27 mouse cellular contexts compared by ENCODE assay signal in genomic region chr17:9888494-9888893, GRCm38 (mm10).
DNase-seq lines count a peak whose midpoint lies in the region; ATAC-seq lines count a peak whose summit lies in the region.
"Had no signal": no experiment of that assay in that cellular context is flagged by ENCODE, and none has a peak within 500 bp of the region (broad histone marks: within the 10 kb centered on the region; RNA-seq: fewer than 3 reads in every experiment).

No protein-coding gene starts in this region.

- H3K36me3 ChIP-seq in embryonic facial prominence, embryonic 11.5 days (replicated peaks; ENCODE audit: control insufficient read depth, insufficient read depth, low read depth, low read length): no peaks in the 10 kb centered on the region
- H3K36me3 ChIP-seq in embryonic facial prominence, embryonic 10.5 days (replicated peaks): no peaks in the 10 kb centered on the region
- H3K36me3 ChIP-seq in hindbrain, embryonic 11.5 days (ENCODE audit: control insufficient read depth, insufficient read depth, low read length): no peaks in the 10 kb centered on the region
- H3K36me3 ChIP-seq in hindbrain, embryonic 14.5 days (replicated peaks; ENCODE audit: control insufficient read depth, insufficient read depth): no peaks in the 10 kb centered on the region
- no peaks in the 10 kb centered on the region for H3K36me3 ChIP-seq in hindbrain, embryonic 16.5 days (ENCODE audit: control insufficient read depth, insufficient read depth, low read length)
- no peaks in the 10 kb centered on the region for H3K36me3 ChIP-seq in neural tube, embryonic 14.5 days (ENCODE audit: control insufficient read depth, insufficient read depth, low read length)
- H3K36me3 ChIP-seq: forebrain, embryonic 15.5 days; heart, embryonic 13.5 days; hindbrain, embryonic 15.5 days; intestine, embryonic 15.5 days; limb, embryonic 12.5 days; liver, embryonic 15.5 days; stomach, embryonic 15.5 days had no signal

- H3K9me3 ChIP-seq in embryonic facial prominence, embryonic 11.5 days (replicated peaks; ENCODE audit: control insufficient read depth, low read length): no peaks in the 10 kb centered on the region
- no peaks in the 10 kb centered on the region for H3K9me3 ChIP-seq in embryonic facial prominence, embryonic 10.5 days
- no peaks in the 10 kb centered on the region for H3K9me3 ChIP-seq in hindbrain, embryonic 11.5 days (ENCODE audit: control insufficient read depth, low read length)
- H3K9me3 ChIP-seq in hindbrain, embryonic 14.5 days (ENCODE audit: control insufficient read depth, low read length): no peaks in the 10 kb centered on the region
- no peaks in the 10 kb centered on the region for H3K9me3 ChIP-seq in hindbrain, embryonic 16.5 days (ENCODE audit: control insufficient read depth, low read length)
- no peaks in the 10 kb centered on the region for H3K9me3 ChIP-seq in neural tube, embryonic 14.5 days (ENCODE audit: control insufficient read depth, low read length)
- H3K9me3 ChIP-seq: forebrain, embryonic 15.5 days; heart, embryonic 13.5 days; hindbrain, embryonic 15.5 days; intestine, embryonic 15.5 days; limb, embryonic 12.5 days; liver, embryonic 15.5 days; stomach, embryonic 15.5 days had no signal

- H3K4me1 ChIP-seq in embryonic facial prominence, embryonic 11.5 days (ENCODE audit: control insufficient read depth, insufficient read depth, low read length): no peaks in the 10 kb centered on the region
- peaks cover 25% of the 10 kb centered on the region for H3K4me1 ChIP-seq in embryonic facial prominence, embryonic 10.5 days
- no peaks in the 10 kb centered on the region; the same call in 1 of the 2 replicates for H3K4me1 ChIP-seq in hindbrain, embryonic 11.5 days (replicated peaks; ENCODE audit: control insufficient read depth, insufficient read depth, low read length)
- H3K4me1 ChIP-seq in hindbrain, embryonic 14.5 days (replicated peaks; ENCODE audit: control insufficient read depth, insufficient read depth, low read length): peaks cover 32% of the 10 kb centered on the region
- H3K4me1 ChIP-seq in hindbrain, embryonic 16.5 days (ENCODE audit: control insufficient read depth, insufficient read depth, low read depth, low read length): peaks cover 13% of the 10 kb centered on the region
- H3K4me1 ChIP-seq in neural tube, embryonic 14.5 days (ENCODE audit: control insufficient read depth, insufficient read depth, low read length): peaks cover 16% of the 10 kb centered on the region; the same call in 1 of the 2 replicates
- H3K4me1 ChIP-seq: intestine, embryonic 15.5 days; liver, embryonic 15.5 days had no signal

- H3K9ac ChIP-seq in embryonic facial prominence, embryonic 11.5 days (replicated peaks; ENCODE audit: low read length): no peak overlapping the region
- no peak overlapping the region for H3K9ac ChIP-seq in hindbrain, embryonic 11.5 days (ENCODE audit: low read depth, low read length)
- H3K9ac ChIP-seq in hindbrain, embryonic 14.5 days: no peak overlapping the region
- H3K9ac ChIP-seq in hindbrain, embryonic 16.5 days (ENCODE audit: low read depth, low read length): 0 out of 2 replicates have a peak overlapping the region, but pooled peaks have one; percentile 14
- no peak overlapping the region for H3K9ac ChIP-seq in neural tube, embryonic 14.5 days (replicated peaks; ENCODE audit: low read depth, low read length)
- H3K9ac ChIP-seq: forebrain, embryonic 15.5 days; heart, embryonic 13.5 days; hindbrain, embryonic 15.5 days; intestine, embryonic 15.5 days; limb, embryonic 12.5 days; liver, embryonic 15.5 days; lung, embryonic 14.5 days; stomach, embryonic 15.5 days had no signal

- no peaks in the 10 kb centered on the region for H3K27me3 ChIP-seq in embryonic facial prominence, embryonic 11.5 days (ENCODE audit: control insufficient read depth, insufficient read depth, low read length)
- H3K27me3 ChIP-seq in embryonic facial prominence, embryonic 10.5 days (replicated peaks; ENCODE audit: low read depth, poor library complexity, severe bottlenecking): peaks cover 4% of the 10 kb centered on the region; the same call in 1 of the 2 replicates
- H3K27me3 ChIP-seq in hindbrain, embryonic 11.5 days (ENCODE audit: control insufficient read depth, insufficient read depth, low read length): no peaks in the 10 kb centered on the region
- no peaks in the 10 kb centered on the region for H3K27me3 ChIP-seq in hindbrain, embryonic 14.5 days (ENCODE audit: control insufficient read depth, insufficient read depth, low read length)
- H3K27me3 ChIP-seq in hindbrain, embryonic 16.5 days (replicated peaks; ENCODE audit: control insufficient read depth, insufficient read depth, low read length): no peaks in the 10 kb centered on the region
- no peaks in the 10 kb centered on the region for H3K27me3 ChIP-seq in neural tube, embryonic 14.5 days (ENCODE audit: control insufficient read depth, insufficient read depth, low read length)
- H3K27me3 ChIP-seq: CH12.LX; forebrain, embryonic 15.5 days; heart, embryonic 13.5 days; hindbrain, embryonic 15.5 days; intestine, embryonic 15.5 days; limb, embryonic 12.5 days; liver, embryonic 15.5 days; stomach, embryonic 15.5 days had no signal

- no peak overlapping the region for H3K4me2 ChIP-seq in embryonic facial prominence, embryonic 11.5 days (ENCODE audit: low read depth, low read length)
- H3K4me2 ChIP-seq in hindbrain, embryonic 11.5 days (replicated peaks; ENCODE audit: low read depth, low read length): no peak overlapping the region
- H3K4me2 ChIP-seq in hindbrain, embryonic 14.5 days (replicated peaks): no peak overlapping the region
- no peak overlapping the region for H3K4me2 ChIP-seq in hindbrain, embryonic 16.5 days (ENCODE audit: low read length)
- no peak overlapping the region for H3K4me2 ChIP-seq in neural tube, embryonic 14.5 days (ENCODE audit: low read depth, low read length)
- H3K4me2 ChIP-seq: forebrain, embryonic 15.5 days; heart, embryonic 13.5 days; hindbrain, embryonic 15.5 days; intestine, embryonic 15.5 days; limb, embryonic 12.5 days; liver, embryonic 15.5 days; lung, embryonic 14.5 days; stomach, embryonic 15.5 days had no signal

- no peak overlapping the region for H3K4me3 ChIP-seq in embryonic facial prominence, embryonic 11.5 days (ENCODE audit: low read depth, low read length)
- H3K4me3 ChIP-seq in embryonic facial prominence, embryonic 10.5 days: no peak overlapping the region
- H3K4me3 ChIP-seq in hindbrain, embryonic 11.5 days (ENCODE audit: low read depth, low read length): no peak overlapping the region
- no peak overlapping the region for H3K4me3 ChIP-seq in hindbrain, embryonic 14.5 days (replicated peaks; ENCODE audit: low read length)
- H3K4me3 ChIP-seq in hindbrain, embryonic 16.5 days (ENCODE audit: low read length): no peak overlapping the region
- H3K4me3 ChIP-seq in neural tube, embryonic 14.5 days (ENCODE audit: low read depth, low read length): no peak overlapping the region
- H3K4me3 ChIP-seq: forebrain, embryonic 15.5 days; heart, embryonic 13.5 days; hindbrain, embryonic 15.5 days; intestine, embryonic 15.5 days; limb, embryonic 12.5 days; liver, embryonic 15.5 days; stomach, embryonic 15.5 days had no signal

- ATAC-seq in embryonic facial prominence, embryonic 11.5 days (replicated peaks; ENCODE audit: insufficient number of reproducible peaks, low FRiP score, low TSS enrichment, low read depth): peak; percentile 34; the same call in 1 of the 2 replicates
- peak; percentile 45; the same call in 1 of the 2 replicates for ATAC-seq in hindbrain, embryonic 11.5 days (ENCODE audit: low FRiP score)
- no peak for ATAC-seq in hindbrain, embryonic 14.5 days (ENCODE audit: low FRiP score)
- peak; percentile 29; the same call in 1 of the 2 replicates for ATAC-seq in hindbrain, embryonic 16.5 days
- ATAC-seq in neural tube, embryonic 14.5 days (ENCODE audit: low read depth): peak; percentile 34; the same call in 1 of the 2 replicates
- ATAC-seq in cerebellum, adult (ENCODE audit: insufficient number of reproducible peaks, low FRiP score, low TSS enrichment): no peak
- ATAC-seq: activated CD4-positive, CD25-positive, alpha-beta regulatory T cell, adult 4 months; forebrain, embryonic 15.5 days; intestine, embryonic 15.5 days had no signal

- no peak overlapping the region for H3K27ac ChIP-seq in embryonic facial prominence, embryonic 11.5 days (replicated peaks; ENCODE audit: low read depth, low read length)
- H3K27ac ChIP-seq in embryonic facial prominence, embryonic 10.5 days (replicated peaks): no peak overlapping the region
- no peak overlapping the region for H3K27ac ChIP-seq in hindbrain, embryonic 11.5 days (ENCODE audit: low read depth, low read length)
- no peak overlapping the region for H3K27ac ChIP-seq in hindbrain, embryonic 14.5 days
- H3K27ac ChIP-seq in hindbrain, embryonic 16.5 days (ENCODE audit: low read depth, low read length): no peak overlapping the region
- no peak overlapping the region for H3K27ac ChIP-seq in neural tube, embryonic 14.5 days (ENCODE audit: low read depth, low read length)
- H3K27ac ChIP-seq: forebrain, embryonic 15.5 days; heart, embryonic 13.5 days; hindbrain, embryonic 15.5 days; intestine, embryonic 15.5 days; kidney, postnatal 0 days; limb, embryonic 12.5 days; liver, embryonic 15.5 days; stomach, embryonic 15.5 days had no signal

- WGBS in embryonic facial prominence, embryonic 11.5 days: 72% methylated on average over 4 of the region's 4 CpGs
- WGBS in embryonic facial prominence, embryonic 10.5 days: 74% methylated on average over 4 of the region's 4 CpGs
- 56% methylated on average over 4 of the region's 4 CpGs for WGBS in hindbrain, embryonic 11.5 days
- WGBS in hindbrain, embryonic 14.5 days: 44% methylated on average over 4 of the region's 4 CpGs
- 44% methylated on average over 4 of the region's 4 CpGs for WGBS in hindbrain, embryonic 16.5 days
- WGBS in neural tube, embryonic 14.5 days: 52% methylated on average over 4 of the region's 4 CpGs

- DNase-seq in embryonic facial prominence, embryonic 11.5 days (ENCODE audit: low spot score): no peak
- DNase-seq in embryonic facial prominence, embryonic 10.5 days (ENCODE audit: low spot score): no peak
- no peak for DNase-seq in hindbrain, embryonic 11.5 days (ENCODE audit: low spot score)
- no peak for DNase-seq in hindbrain, embryonic 14.5 days (ENCODE audit: low spot score)
- DNase-seq in right cerebral cortex, postnatal 25 days: no peak
- DNase-seq: adrenal gland, adult 2 months; adrenal gland, postnatal 36 days; cerebellum, adult 2 months; cerebellum, postnatal 14 days; gastrocnemius, postnatal 25 days; kidney, adult 2 months; lung, postnatal 14 days; right cerebral cortex, postnatal 14 days had no signal

Comparison
In these comparisons a context has a peak if more than half of its experiments do, and no peak if none do; other contexts are left out.
1. ATAC-seq: peak in embryonic facial prominence, embryonic 11.5 days (single experiment), hindbrain, embryonic 11.5 days (single experiment), hindbrain, embryonic 16.5 days (single experiment) and neural tube, embryonic 14.5 days (single experiment); none in hindbrain, embryonic 14.5 days (single experiment) and cerebellum, adult (single experiment).